Mouse (Mus musculus) MEL (cell line): Measurements from ENCODE around the gene Gabbr2. TPM values are rescaled to one million over a fixed set of nuclear protein-coding genes. Genes with fewer than 3 reads are reported as not detected.

Experiments
- DNase-seq: peaks from one replicate; pipeline ENCODE4 v3.0.0; 2011; ENCODE audit warnings: low read depth, low spot score
- H3K27ac ChIP-seq: 2 replicates; pipeline ENCODE4 v1.5.1; 2012; ENCODE audit warnings: low read depth, mild to moderate bottlenecking, control low read depth, low read length, moderate library complexity; ENCODE audit not compliant: control insufficient read depth
- H3K27me3 ChIP-seq, 2 experiments: fragments of 150-350 bp in 1 of 2; sonication (generic) in 1 of 2; 2 replicates each; pipeline ENCODE4 v1.6.1; 2012; ENCODE audit warnings: low read length in 2 of 2, mild to moderate bottlenecking in 2 of 2, improper control_type of control experiment in 1 of 2, moderate library complexity in 1 of 2; ENCODE audit not compliant: insufficient read depth in 2 of 2, control insufficient read depth in 1 of 2
- H3K36me3 ChIP-seq, 2 experiments: 2 replicates each; pipeline ENCODE4 v1.6.1; 2012 to 2014; ENCODE audit warnings: low read length in 2 of 2, improper control_type of control experiment in 1 of 2, inconsistent platforms in 1 of 2, mild to moderate bottlenecking in 1 of 2; ENCODE audit not compliant: insufficient read depth in 2 of 2, control insufficient read depth in 1 of 2
- H3K4me1 ChIP-seq, 2 experiments: fragments of 150-350 bp in 1 of 2; sonication (generic) in 1 of 2; 2 replicates each; pipeline ENCODE4 v1.6.1; 2012; ENCODE audit warnings: low read length in 2 of 2, improper control_type of control experiment in 1 of 2, mild to moderate bottlenecking in 1 of 2; ENCODE audit not compliant: insufficient read depth in 2 of 2, control insufficient read depth in 1 of 2
- H3K4me3 ChIP-seq, 2 experiments: fragments of 150-350 bp in 1 of 2; sonication (generic) in 1 of 2; 2 replicates each; pipeline ENCODE4 v1.5.1; 2012; ENCODE audit warnings: low read depth in 2 of 2, low read length in 2 of 2, mild to moderate bottlenecking in 2 of 2, moderate library complexity in 2 of 2, control low read depth in 1 of 2, improper control_type of control experiment in 1 of 2; ENCODE audit not compliant: control insufficient read depth in 1 of 2, insufficient read depth in 1 of 2
- H3K79me2 ChIP-seq: 2 replicates; pipeline ENCODE4 v1.6.1; 2012; ENCODE audit warnings: mild to moderate bottlenecking, low read length, moderate library complexity; ENCODE audit not compliant: control insufficient read depth, poor library complexity, insufficient read depth
- H3K9ac ChIP-seq: 2 replicates; pipeline ENCODE4 v1.6.1; 2012; ENCODE audit warnings: low read depth, mild to moderate bottlenecking, control low read depth, low read length, moderate library complexity; ENCODE audit not compliant: control insufficient read depth, poor library complexity, severe bottlenecking
- H3K9me3 ChIP-seq: fragments of 150-350 bp; sonication (generic); replicated peaks from 2 replicates; pipeline ENCODE4 v1.6.1; 2012; ENCODE audit warnings: mild to moderate bottlenecking, low read length, improper control_type of control experiment, moderate library complexity; ENCODE audit not compliant: insufficient read depth
- CHD1 ChIP-seq: IDR thresholded peaks from 2 replicates; pipeline ENCODE4 v1.6.1; 2012; ENCODE audit warnings: low read depth, mild to moderate bottlenecking, inconsistent platforms, low read length, improper control_type of control experiment
- CHD2 ChIP-seq: IDR thresholded peaks from 2 replicates; pipeline ENCODE4 v1.6.1; 2011; ENCODE audit warnings: low read length, improper control_type of control experiment
- CTCF ChIP-seq, 3 experiments: IDR thresholded peaks in 2 of 3; conservative IDR thresholded peaks in 1 of 3; 2 replicates each; pipeline ENCODE4 v1.5.1; 2011 to 2012; ENCODE audit warnings: low read length in 3 of 3, low read depth in 2 of 3, mild to moderate bottlenecking in 2 of 3, improper control_type of control experiment in 1 of 3, inconsistent platforms in 1 of 3, mixed read lengths in 1 of 3, moderate library complexity in 1 of 3; ENCODE audit not compliant: control insufficient read depth in 1 of 3, insufficient read depth in 1 of 3, poor library complexity in 1 of 3, severe bottlenecking in 1 of 3
- E2F4 ChIP-seq: IDR thresholded peaks from 2 replicates; pipeline ENCODE4 v1.6.1; 2011; ENCODE audit warnings: low read depth, low read length, improper control_type of control experiment, borderline replicate concordance
- ELF1 ChIP-seq: IDR thresholded peaks from 2 replicates; pipeline ENCODE4 v1.6.1; 2014; ENCODE audit warnings: low read depth, mild to moderate bottlenecking, inconsistent platforms, low read length, improper control_type of control experiment, moderate library complexity
- HCFC1 ChIP-seq: IDR thresholded peaks from 2 replicates; pipeline ENCODE4 v1.6.1; 2012; ENCODE audit warnings: low read depth, mild to moderate bottlenecking, inconsistent platforms, low read length, improper control_type of control experiment, moderate library complexity
- KAT2A ChIP-seq: conservative IDR thresholded peaks from 2 replicates; pipeline ENCODE4 v1.6.1; 2012; ENCODE audit warnings: low read depth, low read length, improper control_type of control experiment, inconsistent platforms
- MAFK ChIP-seq: IDR thresholded peaks from 2 replicates; pipeline ENCODE4 v1.6.1; 2011; ENCODE audit warnings: low read depth, mild to moderate bottlenecking, low read length, improper control_type of control experiment, borderline replicate concordance
- MAX ChIP-seq: IDR thresholded peaks from 2 replicates; pipeline ENCODE4 v1.6.1; 2011; ENCODE audit warnings: low read length, improper control_type of control experiment
- MAZ ChIP-seq: IDR thresholded peaks from 2 replicates; pipeline ENCODE4 v1.6.1; 2012; ENCODE audit warnings: low read depth, mild to moderate bottlenecking, inconsistent platforms, low read length, improper control_type of control experiment
- MYB ChIP-seq: IDR thresholded peaks from 2 replicates; pipeline ENCODE4 v1.6.1; 2011; ENCODE audit warnings: mild to moderate bottlenecking, low read depth, low read length, improper control_type of control experiment
- NRF1 ChIP-seq: IDR thresholded peaks from 2 replicates; pipeline ENCODE4 v1.6.1; 2014; ENCODE audit warnings: low read depth, mild to moderate bottlenecking, inconsistent platforms, low read length, improper control_type of control experiment, moderate library complexity; ENCODE audit not compliant: poor library complexity, insufficient read depth, severe bottlenecking
- SMC3 ChIP-seq: IDR thresholded peaks from 2 replicates; pipeline ENCODE4 v1.6.1; 2011; ENCODE audit warnings: low read depth, low read length, improper control_type of control experiment
- TCF12 ChIP-seq: IDR thresholded peaks from 2 replicates; pipeline ENCODE4 v1.6.1; 2014; ENCODE audit warnings: low read depth, mild to moderate bottlenecking, inconsistent platforms, low read length, improper control_type of control experiment, moderate library complexity
- USF1 ChIP-seq: IDR thresholded peaks from 2 replicates; pipeline ENCODE4 v1.6.1; 2014; ENCODE audit warnings: low read depth, mild to moderate bottlenecking, inconsistent platforms, low read length, improper control_type of control experiment, moderate library complexity
- USF2 ChIP-seq, 2 experiments: IDR thresholded peaks; 2 replicates each; pipeline ENCODE4 v1.6.1; 2011 to 2012; ENCODE audit warnings: improper control_type of control experiment in 2 of 2, low read length in 2 of 2, borderline replicate concordance in 1 of 2, inconsistent platforms in 1 of 2, low read depth in 1 of 2, mild to moderate bottlenecking in 1 of 2; ENCODE audit not compliant: insufficient read depth in 1 of 2
- ZC3H11A ChIP-seq: IDR thresholded peaks from 2 replicates; pipeline ENCODE4 v1.6.1; 2012; ENCODE audit warnings: low read depth, mild to moderate bottlenecking, inconsistent platforms, low read length, improper control_type of control experiment
- ZMIZ1 ChIP-seq: IDR thresholded peaks from 2 replicates; pipeline ENCODE4 v1.6.1; 2012; ENCODE audit warnings: low read depth, mild to moderate bottlenecking, inconsistent platforms, low read length, improper control_type of control experiment, moderate library complexity
- polyA plus RNA-seq, 2 experiments: library from polyadenylated mRNA; stranded (reverse) in 1 of 2; unstranded in 1 of 2; fragments of >175 nt in 1 of 2; fragments of >200 nt in 1 of 2; gene quantifications; 2 replicates each; pipeline versions ENCODE4 v1.2.1 to v1.2.4; 2012; ENCODE audit warnings: low replicate concordance in 2 of 2, low read depth in 1 of 2; ENCODE audit not compliant: insufficient read length in 2 of 2, insufficient read depth in 1 of 2, missing spikeins in 1 of 2
- total RNA-seq: library from RNA; depleted of rRNA; stranded (reverse); fragments of 300-350 nt; gene quantifications from 2 replicates; pipeline ENCODE4 v1.2.3, GENCODE M21; 2012; rRNA removed

Gene Gabbr2
- total RNA-seq (not detected in 2 replicates), polyA plus RNA-seq (not detected)

GRCm38 (mm10) chr4:46991016-46991958 lies at the start of gene Gabbr2:
TSS of gene Gabbr2 (minus strand) at chr4:46991873.
- DNase-seq = no peak
- H3K4me1 ChIP-seq = no peaks in the 10 kb centered on the region
- no peaks in the 10 kb centered on the region for H3K36me3 ChIP-seq
- no peaks in the 10 kb centered on the region for H3K79me2 ChIP-seq
- H3K4me3 ChIP-seq = no peak within 1 kb of the TSS
- no peaks in the 10 kb centered on the region for H3K9me3 ChIP-seq
- no peak for TF ChIP-seq ZMIZ1
- no peak for TF ChIP-seq KAT2A
- TF ChIP-seq NRF1 = no peak
- TF ChIP-seq ELF1 = no peak
- no peak for TF ChIP-seq USF1
- no peak for TF ChIP-seq MAFK
- TF ChIP-seq CHD2 = no peak
- no peak for TF ChIP-seq SMC3
- no peak for TF ChIP-seq HCFC1
- no peak for TF ChIP-seq MYB
- no peak for TF ChIP-seq TCF12
- no peak for TF ChIP-seq MAX
- no peak for TF ChIP-seq CHD1
- H3K9ac ChIP-seq = no peak within 1 kb of the TSS
- no peaks in the 10 kb centered on the region for H3K27me3 ChIP-seq
- no peak within 1 kb of the TSS for H3K27ac ChIP-seq

DNA sequence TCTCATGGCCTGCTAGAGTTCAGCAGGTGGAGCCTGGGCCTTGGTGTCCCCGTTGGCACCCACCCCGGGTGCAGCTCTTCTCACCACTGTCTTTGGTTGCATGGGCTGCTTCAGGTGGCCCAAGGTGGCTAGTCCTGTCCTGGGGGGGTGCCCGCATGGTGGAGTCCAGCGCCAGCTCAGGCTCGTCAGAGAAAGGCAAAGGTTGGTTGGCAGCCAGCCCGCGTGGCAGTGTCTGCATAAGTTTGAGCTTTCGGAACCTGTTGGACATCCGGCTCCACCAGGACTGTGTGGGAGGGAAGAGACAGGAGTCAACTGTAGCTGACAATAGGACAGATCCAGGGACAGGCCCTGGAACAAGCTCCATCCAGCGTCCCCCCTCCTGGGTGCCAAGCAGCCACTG lies 47.9 kb upstream of the Gabbr2 start:
- Histone ChIP-seq H3K4me1 (no peaks in the 10 kb centered on the region), H3K4me3 (no peak overlapping the region), H3K27me3 (no peaks in the 10 kb centered on the region; a peak in 1 of 4 replicates), H3K27ac (no peak overlapping the region), H3K79me2 (no peaks in the 10 kb centered on the region), H3K9me3 (no peaks in the 10 kb centered on the region), H3K9ac (no peak overlapping the region), H3K36me3 (no peaks in the 10 kb centered on the region)
- DNase-seq = no peak
- TF ChIP-seq ZC3H11A (no peak), E2F4 (no peak), USF1 (no peak), MAZ (no peak), USF2 (IDR thresholded peaks at IDR 0.05; ENCODE audit: borderline replicate concordance in 1 of 2, insufficient read depth in 1 of 2, low read depth in 1 of 2, low read length in 2 of 2) (no peak), MYB (no peak), CTCF (IDR thresholded peaks at IDR 0.05 in 2 of 3, conservative IDR thresholded peaks at IDR 0.05 in 1 of 3; ENCODE audit: control insufficient read depth in 1 of 3, insufficient read depth in 1 of 3, low read depth in 2 of 3, low read length in 3 of 3, poor library complexity in 1 of 3, severe bottlenecking in 1 of 3) (no peak)
